Mouse (Mus musculus) frontal cortex, postnatal 14 days (tissue): ENCODE measurements at regions not wholly inside any gene's neighbourhood (a gene's known extent, or its start where the extent isn't known, plus 50 kb on each side); places are given as distances from the start of the nearest gene placed in this dataset.

ENCODE experiments used
- DNase-seq, 2 experiments: peaks; one replicate each; pipeline ENCODE4 v3.0.0; 2022; ENCODE audit warnings: low spot score in 2 of 2

GRCm38 (mm10) chr1:120910801-120911200 lies 308.6 kb downstream of the En1 start:
- DNase-seq: no peak

- no peak for DNase-seq
Measured at GRCm38 (mm10) chr1:120911962-120912670, 309.9 kb downstream of the En1 start.

- DNase-seq: no peak
Measured at GRCm38 (mm10) chr1:120921540-120921939, 319.3 kb downstream of the En1 start.

GRCm38 (mm10) chr1:120925271-120925670 lies 323.1 kb downstream of the En1 start:
- DNase-seq: no peak

GRCm38 (mm10) chr1:120930141-120930540 lies 327.9 kb downstream of the En1 start:
- DNase-seq: no peak

GRCm38 (mm10) chr1:120935321-120935720 lies 333.1 kb downstream of the En1 start:
- DNase-seq: no peak

GRCm38 (mm10) chr1:120943711-120944110 lies 341.5 kb downstream of the En1 start:
- DNase-seq: no peak

GRCm38 (mm10) chr1:120946349-120946748 lies 344.1 kb downstream of the En1 start:
- no peak for DNase-seq

GRCm38 (mm10) chr1:120961235-120961634 lies 359.0 kb downstream of the En1 start:
- no peak for DNase-seq

GRCm38 (mm10) chr1:120961984-120962383 lies 359.8 kb downstream of the En1 start:
- no peak for DNase-seq

- DNase-seq: no peak
Measured at GRCm38 (mm10) chr1:120963477-120964178, 361.4 kb downstream of the En1 start.

- no peak for DNase-seq
Measured at GRCm38 (mm10) chr1:120964179-120964517, 361.9 kb downstream of the En1 start.

GRCm38 (mm10) chr1:120966132-120966531 lies 363.9 kb downstream of the En1 start:
- DNase-seq: no peak

- no peak for DNase-seq
Measured at GRCm38 (mm10) chr1:120974661-120975060, 357.7 kb downstream of the Insig2 start.

- no peak for DNase-seq
Measured at GRCm38 (mm10) chr1:121004535-121004934, 327.9 kb downstream of the Insig2 start.

GRCm38 (mm10) chr1:121005198-121005597 lies 327.2 kb downstream of the Insig2 start:
- no peak for DNase-seq

GRCm38 (mm10) chr1:121012126-121012525 lies 320.3 kb downstream of the Insig2 start:
- no peak for DNase-seq

- DNase-seq: no peak
Measured at GRCm38 (mm10) chr1:121013839-121014503, 318.4 kb downstream of the Insig2 start.

GRCm38 (mm10) chr1:121029375-121029774 lies 303.0 kb downstream of the Insig2 start:
- DNase-seq: no peak

GRCm38 (mm10) chr1:121034761-121035393 lies 297.5 kb downstream of the Insig2 start:
- DNase-seq: no peak

- no peak for DNase-seq
Measured at GRCm38 (mm10) chr1:121046581-121046980, 285.8 kb downstream of the Insig2 start.

- DNase-seq: no peak
Measured at GRCm38 (mm10) chr1:121047406-121047805, 285.0 kb downstream of the Insig2 start.
